Mouse (Mus musculus): Measurements from ENCODE around the gene Gm10320.

DNA sequence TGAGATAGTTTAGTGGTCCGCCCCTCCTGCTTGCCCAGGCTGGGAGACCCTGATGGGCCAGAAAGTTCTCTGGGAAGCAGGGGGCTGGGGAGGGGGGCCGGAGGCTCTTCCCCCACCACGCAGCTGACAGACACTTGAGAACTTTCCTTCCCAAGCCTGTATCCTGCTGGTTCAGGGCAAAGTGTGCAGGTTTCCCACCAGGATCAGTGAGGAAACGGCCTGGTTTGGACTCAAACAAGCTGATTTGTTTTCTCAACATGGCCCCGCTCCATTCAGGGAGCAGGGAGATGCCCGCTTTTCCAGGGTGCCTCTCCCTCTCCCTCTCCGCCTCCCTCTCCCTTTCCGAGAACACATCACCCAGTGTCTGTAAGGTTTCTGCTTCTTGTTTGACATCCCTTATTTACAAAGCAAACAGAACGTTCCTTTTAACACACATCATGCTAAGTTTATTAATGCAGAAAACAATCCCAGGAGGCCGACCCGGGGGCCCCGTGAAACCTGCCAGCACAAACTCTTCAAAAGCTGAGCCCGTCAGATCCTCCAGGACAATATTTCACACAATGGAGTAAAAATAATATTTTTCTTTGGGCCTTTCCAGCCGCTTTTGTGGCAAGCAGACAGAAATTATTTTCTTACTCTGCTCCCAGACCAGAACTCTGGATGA lies 15.5 kb downstream of the Gm10320 start:
- TF ChIP-seq CTCF (IDR thresholded peaks at IDR 0.05; ENCODE audit: low read depth, low read length): no peak
- no peak for TF ChIP-seq TAL1 (conservative IDR thresholded peaks at IDR 0.05; ENCODE audit: low read depth, low read length)
